Mouse (Mus musculus): ENCODE data around the gene Dclk1.

DNA sequence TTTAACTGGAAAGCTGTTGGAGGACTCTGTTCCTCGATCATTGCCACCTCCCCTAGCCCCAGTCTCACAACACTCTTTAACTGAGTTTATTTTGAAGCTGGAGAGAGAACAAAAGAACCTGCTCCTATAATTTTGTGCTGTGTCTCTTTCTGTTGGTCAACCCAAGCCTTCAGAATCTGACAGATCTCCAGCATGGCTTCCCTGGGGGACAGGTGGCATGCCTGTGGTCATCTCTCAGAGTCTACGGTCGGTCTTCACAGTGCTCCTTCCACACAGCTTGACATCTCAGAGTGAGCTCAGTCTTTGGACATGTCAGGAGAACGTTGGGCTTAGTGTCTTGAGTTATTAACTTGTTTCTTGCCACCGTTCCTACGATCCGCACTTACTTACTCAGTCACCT is 204.5 kb downstream of the Dclk1 start:
- TF ChIP-seq CTCF (IDR thresholded peaks at IDR 0.05; ENCODE audit: control insufficient read depth, insufficient read depth, insufficient replicate concordance, low read depth, low read length) (no peak), POLR2A (IDR thresholded peaks at IDR 0.05; ENCODE audit: control insufficient read depth, low read depth, low read length) (no peak)
